Mouse (Mus musculus): ENCODE results near the gene Stk32c. TPM values are rescaled to one million over a fixed set of nuclear protein-coding genes. Genes with fewer than 3 reads are reported as not detected.

The Stk32c gene
- polyA plus RNA-seq (2014; fragmentation: Nextera tagmentation; extraction: Ambion mirVana) = 0.11 and 0.35 TPM in 2 replicates

GRCm38 (mm10) chr7:139212754-139213745 lies at the start of gene Stk32c, which contains the start of gene Lrrc27:
Stk32c (minus strand) TSS chr7:139213307.
Lrrc27 (plus strand) TSS chr7:139212988.
- DNase-seq (ENCODE audit: low spot score) = peak; percentile 100
- H3K4me1 ChIP-seq (ENCODE audit: control insufficient read depth, insufficient read depth, low read length) = peaks cover 7% of the 10 kb centered on the region; the same call in 1 of the 2 replicates
- 2% methylated on average over 45 of the region's 53 CpGs for WGBS
- H3K36me3 ChIP-seq (ENCODE audit: control insufficient read depth, insufficient read depth, low read length) = no peaks in the 10 kb centered on the region
- H3K4me2 ChIP-seq (ENCODE audit: low read depth, low read length) = peak within 1 kb of the TSS; percentile 64
- peak; percentile 99 for ATAC-seq (ENCODE audit: low read depth)
- H3K9me3 ChIP-seq (ENCODE audit: control insufficient read depth, low read length) = no peaks in the 10 kb centered on the region
- H3K27me3 ChIP-seq (replicated peaks; ENCODE audit: control insufficient read depth, insufficient read depth, low read length) = no peaks in the 10 kb centered on the region
- H3K4me3 ChIP-seq (ENCODE audit: low read depth, low read length) = peak within 1 kb of the TSS; percentile 46
- peak within 1 kb of the TSS; percentile 74 for H3K9ac ChIP-seq (ENCODE audit: low read depth, low read length)
- peak within 1 kb of the TSS; percentile 72 for H3K27ac ChIP-seq (replicated peaks; ENCODE audit: low read depth, low read length)

GRCm38 (mm10) chr7:139257752-139258542 lies 44.8 kb upstream of the Stk32c start:
- peaks cover 32% of the 10 kb centered on the region for H3K36me3 ChIP-seq (ENCODE audit: control insufficient read depth, insufficient read depth, low read length)
- H3K4me2 ChIP-seq (ENCODE audit: low read depth, low read length) = no peak overlapping the region; the same call in 1 of the 2 replicates
- H3K4me1 ChIP-seq (ENCODE audit: control insufficient read depth, insufficient read depth, low read length) = 0 out of 2 replicates have a peak, but pooled peaks cover 6% of the 10 kb centered on the region
- H3K4me3 ChIP-seq (ENCODE audit: low read depth, low read length) = no peak overlapping the region
- ATAC-seq (ENCODE audit: low read depth) (peak; percentile 93), DNase-seq (ENCODE audit: low spot score) (peak; percentile 74)
- no peaks in the 10 kb centered on the region for H3K27me3 ChIP-seq (replicated peaks; ENCODE audit: control insufficient read depth, insufficient read depth, low read length)
- WGBS = 60% methylated on average over 10 of the region's 10 CpGs
- H3K27ac ChIP-seq (replicated peaks; ENCODE audit: low read depth, low read length) = peak overlapping the region; percentile 59
- 0 out of 2 replicates have a peak, but pooled peaks cover 5% of the 10 kb centered on the region for H3K9me3 ChIP-seq (ENCODE audit: control insufficient read depth, low read length)
- no peak overlapping the region for H3K9ac ChIP-seq (ENCODE audit: low read depth, low read length)

GRCm38 (mm10) chr7:139254626-139255025 lies 41.5 kb upstream of the Stk32c start:
- peaks cover 24% of the 10 kb centered on the region for H3K36me3 ChIP-seq (ENCODE audit: control insufficient read depth, insufficient read depth, low read length)
- no peak overlapping the region for H3K4me2 ChIP-seq (ENCODE audit: low read depth, low read length)
- H3K27ac ChIP-seq (replicated peaks; ENCODE audit: low read depth, low read length) = no peak overlapping the region
- no peaks in the 10 kb centered on the region for H3K27me3 ChIP-seq (replicated peaks; ENCODE audit: control insufficient read depth, insufficient read depth, low read length)
- H3K9me3 ChIP-seq (ENCODE audit: control insufficient read depth, low read length) = no peaks in the 10 kb centered on the region
- WGBS = 78% methylated on average over 5 of the region's 5 CpGs
- H3K4me3 ChIP-seq (ENCODE audit: low read depth, low read length) = no peak overlapping the region
- H3K9ac ChIP-seq (ENCODE audit: low read depth, low read length) = no peak overlapping the region
- H3K4me1 ChIP-seq (ENCODE audit: control insufficient read depth, insufficient read depth, low read length) = peaks cover 29% of the 10 kb centered on the region
- DNase-seq (ENCODE audit: low spot score) (no peak), ATAC-seq (ENCODE audit: low read depth) (no peak)

GRCm38 (mm10) chr7:139253462-139253861 lies 40.4 kb upstream of the Stk32c start:
- H3K36me3 ChIP-seq (ENCODE audit: control insufficient read depth, insufficient read depth, low read length) = peaks cover 23% of the 10 kb centered on the region
- no peak overlapping the region for H3K4me2 ChIP-seq (ENCODE audit: low read depth, low read length)
- WGBS = 63% methylated on average over 3 of the region's 3 CpGs
- DNase-seq (ENCODE audit: low spot score) (no peak), ATAC-seq (ENCODE audit: low read depth) (no peak)
- H3K4me3 ChIP-seq (ENCODE audit: low read depth, low read length) = no peak overlapping the region
- no peaks in the 10 kb centered on the region for H3K27me3 ChIP-seq (replicated peaks; ENCODE audit: control insufficient read depth, insufficient read depth, low read length)
- H3K9ac ChIP-seq (ENCODE audit: low read depth, low read length) = no peak overlapping the region
- peaks cover 35% of the 10 kb centered on the region for H3K4me1 ChIP-seq (ENCODE audit: control insufficient read depth, insufficient read depth, low read length)
- no peaks in the 10 kb centered on the region for H3K9me3 ChIP-seq (ENCODE audit: control insufficient read depth, low read length)
- no peak overlapping the region for H3K27ac ChIP-seq (replicated peaks; ENCODE audit: low read depth, low read length)

GRCm38 (mm10) chr7:139252986-139253385 lies 39.9 kb upstream of the Stk32c start:
- Histone ChIP-seq H3K4me3 (ENCODE audit: low read depth, low read length) (no peak overlapping the region), H3K27ac (replicated peaks; ENCODE audit: low read depth, low read length) (no peak overlapping the region), H3K4me2 (ENCODE audit: low read depth, low read length) (no peak overlapping the region), H3K4me1 (ENCODE audit: control insufficient read depth, insufficient read depth, low read length) (peaks cover 35% of the 10 kb centered on the region), H3K27me3 (replicated peaks; ENCODE audit: control insufficient read depth, insufficient read depth, low read length) (no peaks in the 10 kb centered on the region), H3K9ac (ENCODE audit: low read depth, low read length) (no peak overlapping the region), H3K9me3 (ENCODE audit: control insufficient read depth, low read length) (no peaks in the 10 kb centered on the region), H3K36me3 (ENCODE audit: control insufficient read depth, insufficient read depth, low read length) (peaks cover 22% of the 10 kb centered on the region)
- DNase-seq (ENCODE audit: low spot score) = no peak
- no peak for ATAC-seq (ENCODE audit: low read depth)
- 61% methylated on average over 9 of the region's 9 CpGs for WGBS

GRCm38 (mm10) chr7:139252566-139252965 lies 39.5 kb upstream of the Stk32c start:
- no peak overlapping the region for H3K4me3 ChIP-seq (ENCODE audit: low read depth, low read length)
- WGBS = 88% methylated on average over 7 of the region's 7 CpGs
- H3K27ac ChIP-seq (replicated peaks; ENCODE audit: low read depth, low read length) = no peak overlapping the region
- H3K27me3 ChIP-seq (replicated peaks; ENCODE audit: control insufficient read depth, insufficient read depth, low read length) = no peaks in the 10 kb centered on the region
- peaks cover 32% of the 10 kb centered on the region for H3K4me1 ChIP-seq (ENCODE audit: control insufficient read depth, insufficient read depth, low read length)
- no peak overlapping the region for H3K9ac ChIP-seq (ENCODE audit: low read depth, low read length)
- H3K4me2 ChIP-seq (ENCODE audit: low read depth, low read length) = no peak overlapping the region
- H3K9me3 ChIP-seq (ENCODE audit: control insufficient read depth, low read length) = no peaks in the 10 kb centered on the region
- DNase-seq (ENCODE audit: low spot score) = no peak
- H3K36me3 ChIP-seq (ENCODE audit: control insufficient read depth, insufficient read depth, low read length) = peaks cover 19% of the 10 kb centered on the region
- ATAC-seq (ENCODE audit: low read depth) = no peak

- ATAC-seq (ENCODE audit: low read depth) (no peak), DNase-seq (ENCODE audit: low spot score) (peak; percentile 84)
- Histone ChIP-seq H3K4me1 (ENCODE audit: control insufficient read depth, insufficient read depth, low read length) (peaks cover 38% of the 10 kb centered on the region), H3K4me2 (ENCODE audit: low read depth, low read length) (no peak overlapping the region), H3K27me3 (replicated peaks; ENCODE audit: control insufficient read depth, insufficient read depth, low read length) (no peaks in the 10 kb centered on the region), H3K9ac (ENCODE audit: low read depth, low read length) (0 out of 2 replicates have a peak overlapping the region, but pooled peaks have one; percentile 11), H3K36me3 (ENCODE audit: control insufficient read depth, insufficient read depth, low read length) (peaks cover 19% of the 10 kb centered on the region), H3K4me3 (ENCODE audit: low read depth, low read length) (no peak overlapping the region), H3K27ac (replicated peaks; ENCODE audit: low read depth, low read length) (peak overlapping the region; percentile 57), H3K9me3 (ENCODE audit: control insufficient read depth, low read length) (no peaks in the 10 kb centered on the region)
- 72% methylated on average over 5 of the region's 5 CpGs for WGBS
Measured at GRCm38 (mm10) chr7:139251881-139252301, 38.8 kb upstream of the Stk32c start.

Measured in embryonic facial prominence, embryonic 14.5 days (tissue).